Mouse (Mus musculus): Measurements from ENCODE around the gene Nxpe5. TPM values are rescaled to one million over a fixed set of nuclear protein-coding genes. Genes with fewer than 3 reads are reported as not detected.

The Nxpe5 gene
- polyA plus RNA-seq, 1 experiment from 2014 or later, result not detected

DNA sequence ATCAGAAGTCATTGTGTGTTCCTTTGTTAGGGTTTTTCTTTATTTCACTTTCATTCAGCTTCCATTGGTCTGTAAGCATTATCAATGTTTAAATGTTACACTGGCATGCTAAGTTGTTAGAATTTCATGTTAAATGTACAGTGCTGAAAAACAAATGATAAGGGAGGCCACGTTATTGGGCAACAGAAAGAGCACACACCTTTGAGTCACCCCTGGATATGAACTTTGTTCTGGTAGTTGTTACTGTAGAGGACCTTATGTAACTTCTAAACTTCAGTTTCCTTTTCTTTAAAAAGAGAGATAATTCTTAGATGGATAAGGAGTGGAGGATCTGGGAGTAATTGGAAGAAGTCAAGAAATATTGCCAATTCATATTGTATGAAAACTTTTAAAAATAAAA is 65.9 kb downstream of the Nxpe5 start:
- Histone ChIP-seq H3K4me3 (ENCODE audit: low read depth, low read length) (no peak overlapping the region), H3K4me1 (replicated peaks; ENCODE audit: control insufficient read depth, insufficient read depth, low read length) (no peaks in the 10 kb centered on the region), H3K27me3 (replicated peaks; ENCODE audit: control insufficient read depth, insufficient read depth, low read length) (no peaks in the 10 kb centered on the region), H3K9me3 (ENCODE audit: control insufficient read depth, low read length) (no peaks in the 10 kb centered on the region), H3K27ac (ENCODE audit: low read depth) (no peak overlapping the region), H3K9ac (ENCODE audit: low read length) (no peak overlapping the region), H3K4me2 (ENCODE audit: low read length) (no peak overlapping the region), H3K36me3 (ENCODE audit: control insufficient read depth, insufficient read depth, low read length) (no peaks in the 10 kb centered on the region)
- DNase-seq (ENCODE audit: low spot score) (no peak), ATAC-seq (replicated peaks; ENCODE audit: low FRiP score, low TSS enrichment, low read depth) (no peak)
- WGBS, result 75% methylated on average over 1 of the region's 1 CpGs

- H3K27ac ChIP-seq (ENCODE audit: low read depth), result no peak overlapping the region
- H3K4me2 ChIP-seq (ENCODE audit: low read length), result no peak overlapping the region
- no peak overlapping the region for H3K4me3 ChIP-seq (ENCODE audit: low read depth, low read length)
- DNase-seq (ENCODE audit: low spot score) (no peak), ATAC-seq (replicated peaks; ENCODE audit: low FRiP score, low TSS enrichment, low read depth) (no peak)
- H3K9me3 ChIP-seq (ENCODE audit: control insufficient read depth, low read length), result no peaks in the 10 kb centered on the region
- no peaks in the 10 kb centered on the region for H3K4me1 ChIP-seq (replicated peaks; ENCODE audit: control insufficient read depth, insufficient read depth, low read length)
- H3K36me3 ChIP-seq (ENCODE audit: control insufficient read depth, insufficient read depth, low read length), result no peaks in the 10 kb centered on the region
- no peak overlapping the region for H3K9ac ChIP-seq (ENCODE audit: low read length)
- H3K27me3 ChIP-seq (replicated peaks; ENCODE audit: control insufficient read depth, insufficient read depth, low read length), result no peaks in the 10 kb centered on the region
Observed at GRCm38 (mm10) chr5:138294158-138294557, 68.5 kb downstream of the Nxpe5 start.

DNA sequence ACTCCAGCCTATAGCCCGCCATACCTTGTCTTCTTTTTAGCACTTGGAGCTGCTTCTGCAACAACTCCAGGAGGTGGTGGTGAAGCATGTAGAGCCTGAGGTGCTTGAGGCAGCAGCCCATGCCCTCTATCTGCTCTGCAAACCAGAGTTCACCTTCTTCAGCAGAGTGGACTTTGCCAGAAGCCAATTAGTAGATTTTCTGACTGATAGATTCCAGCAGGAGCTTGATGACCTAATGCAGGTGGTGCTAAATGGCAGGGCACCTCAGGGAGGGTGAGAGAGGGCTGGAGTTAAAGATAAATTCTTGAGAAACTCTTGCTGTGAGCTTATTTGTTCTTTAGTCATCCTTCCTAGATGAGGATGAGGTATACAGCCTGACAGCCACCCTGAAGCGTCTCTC is 73.9 kb downstream of the Nxpe5 start:
- H3K9ac ChIP-seq (ENCODE audit: low read length), result no peak overlapping the region
- no peaks in the 10 kb centered on the region for H3K27me3 ChIP-seq (replicated peaks; ENCODE audit: control insufficient read depth, insufficient read depth, low read length)
- no peaks in the 10 kb centered on the region for H3K4me1 ChIP-seq (replicated peaks; ENCODE audit: control insufficient read depth, insufficient read depth, low read length)
- no peak overlapping the region for H3K4me2 ChIP-seq (ENCODE audit: low read length)
- 77% methylated on average over 2 of the region's 2 CpGs for WGBS
- no peak overlapping the region for H3K4me3 ChIP-seq (ENCODE audit: low read depth, low read length)
- no peak for ATAC-seq (replicated peaks; ENCODE audit: low FRiP score, low TSS enrichment, low read depth)
- H3K9me3 ChIP-seq (ENCODE audit: control insufficient read depth, low read length), result no peaks in the 10 kb centered on the region
- no peak for DNase-seq (ENCODE audit: low spot score)
- no peak overlapping the region for H3K27ac ChIP-seq (ENCODE audit: low read depth)
- H3K36me3 ChIP-seq (ENCODE audit: control insufficient read depth, insufficient read depth, low read length), result no peaks in the 10 kb centered on the region

Other genes starting within 250 kb of the Nxpe5 start
- gene Azgp1, start 244.4 kb upstream of the Nxpe5 start, polyA plus RNA-seq (2014; fragmentation: Nextera tagmentation; extraction: Ambion mirVana), result not detected in 2 replicates
- gene Smok3a, start 204.6 kb upstream of the Nxpe5 start, polyA plus RNA-seq (2014; fragmentation: Nextera tagmentation; extraction: Ambion mirVana), result not detected in 2 replicates
- gene Smok3b, start 204.5 kb upstream of the Nxpe5 start, polyA plus RNA-seq (2014; fragmentation: Nextera tagmentation; extraction: Ambion mirVana), result not detected in 2 replicates
- not detected in 2 replicates for gene Smok3c, start 172.7 kb upstream of the Nxpe5 start, polyA plus RNA-seq (2014; fragmentation: Nextera tagmentation; extraction: Ambion mirVana)
- 24.5 and 26.3 TPM in 2 replicates for gene Zkscan1, start 140.8 kb upstream of the Nxpe5 start, polyA plus RNA-seq (2014; fragmentation: Nextera tagmentation; extraction: Ambion mirVana)
- 53.6 and 66.2 TPM in 2 replicates for gene Zscan21, start 109.0 kb upstream of the Nxpe5 start, polyA plus RNA-seq (2014; fragmentation: Nextera tagmentation; extraction: Ambion mirVana)
- 14.5 and 15.1 TPM in 2 replicates for gene Zfp113, start 70.2 kb upstream of the Nxpe5 start, polyA plus RNA-seq (2014; fragmentation: Nextera tagmentation; extraction: Ambion mirVana)
- gene Cops6, start 64.8 kb upstream of the Nxpe5 start, polyA plus RNA-seq (2014; fragmentation: Nextera tagmentation; extraction: Ambion mirVana), result 250 and 257 TPM in 2 replicates
- 19.1 and 21.7 TPM in 2 replicates for gene Ap4m1, start 53.9 kb upstream of the Nxpe5 start, polyA plus RNA-seq (2014; fragmentation: Nextera tagmentation; extraction: Ambion mirVana)
- gene Mcm7, start 53.5 kb upstream of the Nxpe5 start, polyA plus RNA-seq (2014; fragmentation: Nextera tagmentation; extraction: Ambion mirVana), result 182 and 207 TPM in 2 replicates
- gene Taf6, start 38.4 kb upstream of the Nxpe5 start, polyA plus RNA-seq (2014; fragmentation: Nextera tagmentation; extraction: Ambion mirVana), result 82.6 and 90.3 TPM in 2 replicates
- gene Cnpy4, start 38.4 kb upstream of the Nxpe5 start, polyA plus RNA-seq (2014; fragmentation: Nextera tagmentation; extraction: Ambion mirVana), result 44.4 and 49.0 TPM in 2 replicates
- 8.4 and 9.7 TPM in 2 replicates for gene Mblac1, start 31.6 kb upstream of the Nxpe5 start, polyA plus RNA-seq (2014; fragmentation: Nextera tagmentation; extraction: Ambion mirVana)
- 68.5 and 71.4 TPM in 2 replicates for gene Lamtor4, start 29.6 kb downstream of the Nxpe5 start, polyA plus RNA-seq (2014; fragmentation: Nextera tagmentation; extraction: Ambion mirVana)
- gene BC037034, start 38.1 kb downstream of the Nxpe5 start, polyA plus RNA-seq (2014; fragmentation: Nextera tagmentation; extraction: Ambion mirVana), result 4.4 and 7.5 TPM in 2 replicates
- 1.5 and 1.8 TPM in 2 replicates for gene Gal3st4, start 46.9 kb downstream of the Nxpe5 start, polyA plus RNA-seq (2014; fragmentation: Nextera tagmentation; extraction: Ambion mirVana)
- 0.12 and 0.17 TPM in 2 replicates for gene Gm43720, start 54.1 kb downstream of the Nxpe5 start, polyA plus RNA-seq (2014; fragmentation: Nextera tagmentation; extraction: Ambion mirVana)
- 3.4 and 4.9 TPM in 2 replicates for gene Gpc2, start 54.1 kb downstream of the Nxpe5 start, polyA plus RNA-seq (2014; fragmentation: Nextera tagmentation; extraction: Ambion mirVana)
- 3.0 and 4.6 TPM in 2 replicates for gene Stag3, start 54.3 kb downstream of the Nxpe5 start, polyA plus RNA-seq (2014; fragmentation: Nextera tagmentation; extraction: Ambion mirVana)
- 0.16 and 0.55 TPM in 2 replicates for gene Pvrig, start 116.1 kb downstream of the Nxpe5 start, polyA plus RNA-seq (2014; fragmentation: Nextera tagmentation; extraction: Ambion mirVana)
- gene Zfp157, start 215.6 kb downstream of the Nxpe5 start, polyA plus RNA-seq (2014; fragmentation: Nextera tagmentation; extraction: Ambion mirVana), result 33.7 and 39.0 TPM in 2 replicates

Data from intestine, embryonic 14.5 days (tissue).